Mouse (Mus musculus) urinary bladder, postnatal 14 days (tissue): ENCODE data around the gene Olfr113.
"Not testable (repeated sequence)": the region's sequence is repeated elsewhere in the genome, so short reads cannot be mapped to it uniquely, and the experiment has no call there.

ENCODE experiments used
- DNase-seq: peaks from one replicate; pipeline ENCODE4 v3.0.0; 2021; ENCODE audit warnings: low spot score

Gene Olfr113

DNA sequence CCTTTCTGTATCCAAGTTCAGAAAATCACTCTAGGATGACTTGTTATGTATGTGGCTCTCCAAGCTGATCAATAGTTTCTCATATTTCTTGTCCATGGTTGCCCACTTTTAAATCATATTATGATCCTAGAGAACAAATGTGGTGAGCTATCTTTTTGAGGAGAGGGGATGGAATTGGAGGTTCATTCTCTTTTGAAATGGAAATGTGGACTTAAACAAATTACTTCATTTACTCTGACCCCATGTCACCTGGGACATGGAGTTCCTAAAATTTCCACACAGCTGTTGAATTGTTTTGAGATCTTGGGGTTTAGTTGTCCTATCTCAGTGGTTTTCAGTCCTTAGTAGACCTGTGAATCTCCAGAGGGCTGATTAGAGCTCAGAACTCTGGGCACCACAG, at the start of gene Olfr113:
TSS of gene Olfr113 (minus strand) at position 101 of the 400 bp plus-strand sequence.
- DNase-seq: no peak

DNA sequence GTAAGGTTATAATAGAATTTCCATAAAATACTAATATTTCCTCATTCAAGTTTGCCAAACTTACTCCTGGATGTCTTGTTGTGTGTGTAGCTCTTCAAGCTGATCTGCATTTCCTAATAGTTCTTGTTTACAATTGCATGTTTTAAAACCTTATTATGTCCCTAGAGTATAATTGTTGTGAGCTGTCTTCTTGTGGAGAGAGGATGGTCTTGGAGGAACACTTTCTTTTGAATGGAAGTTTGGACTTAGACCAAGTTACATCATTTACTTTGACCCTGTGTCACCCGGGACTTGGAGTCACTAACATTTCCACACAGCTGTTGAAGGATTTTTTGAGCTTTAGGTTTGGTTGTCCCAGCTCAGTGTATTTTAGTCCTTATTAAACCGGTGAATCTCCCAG, 49.5 kb upstream of the Olfr113 start, which contains the start of the genes Olfr115 and Olfr116:
TSS of gene Olfr115 (minus strand) at position 101 of the 400 bp plus-strand sequence.
TSS of gene Olfr116 (minus strand) at position 191 of the 400 bp plus-strand sequence.
- DNase-seq: no peak

DNA sequence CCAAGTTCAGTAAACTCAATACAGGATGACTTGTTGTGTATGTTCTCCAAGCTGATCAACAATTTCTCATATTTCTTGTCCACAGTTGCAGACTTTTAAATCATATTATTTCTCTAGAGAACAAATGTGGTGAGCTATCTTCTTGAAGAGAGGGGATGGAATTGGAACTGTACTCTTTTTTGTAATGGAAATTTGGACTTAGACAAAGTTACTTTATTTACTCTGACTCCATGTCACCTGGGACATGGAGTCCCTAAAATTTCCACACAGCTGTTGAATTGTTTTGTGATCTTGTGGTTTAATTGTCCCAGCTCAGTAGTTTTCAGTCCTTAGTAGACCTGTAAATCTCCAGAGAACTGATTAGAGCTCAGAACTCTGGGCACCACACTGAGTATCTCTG, 15.2 kb upstream of the Olfr113 start, which contains the start of gene Olfr114:
TSS of gene Olfr114 (minus strand) at position 101 of the 400 bp plus-strand sequence.
- DNase-seq: no peak

DNA sequence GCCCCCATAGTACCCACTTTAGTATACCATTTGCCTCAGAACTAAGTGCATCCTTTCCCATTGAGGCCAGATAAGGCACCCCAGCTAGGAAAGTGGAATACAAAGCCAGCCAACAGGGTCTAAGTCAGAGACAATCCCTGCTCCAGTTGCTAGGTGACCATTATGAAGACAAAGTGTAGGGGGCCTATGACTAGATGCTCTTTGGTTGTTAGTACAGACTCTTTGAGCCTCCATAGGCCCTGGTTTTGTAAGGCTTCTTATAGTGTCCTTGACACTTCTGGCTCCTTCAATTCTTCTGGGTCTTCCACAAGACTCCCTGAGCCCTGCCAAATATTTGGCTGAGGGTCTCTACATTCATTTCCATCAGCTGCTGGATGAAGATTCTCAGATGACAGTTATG, 8.1 kb downstream of the Olfr113 start, which contains the start of gene Olfr112:
TSS of gene Olfr112 (minus strand) at position 101 of the 400 bp plus-strand sequence.
- no peak for DNase-seq

DNA sequence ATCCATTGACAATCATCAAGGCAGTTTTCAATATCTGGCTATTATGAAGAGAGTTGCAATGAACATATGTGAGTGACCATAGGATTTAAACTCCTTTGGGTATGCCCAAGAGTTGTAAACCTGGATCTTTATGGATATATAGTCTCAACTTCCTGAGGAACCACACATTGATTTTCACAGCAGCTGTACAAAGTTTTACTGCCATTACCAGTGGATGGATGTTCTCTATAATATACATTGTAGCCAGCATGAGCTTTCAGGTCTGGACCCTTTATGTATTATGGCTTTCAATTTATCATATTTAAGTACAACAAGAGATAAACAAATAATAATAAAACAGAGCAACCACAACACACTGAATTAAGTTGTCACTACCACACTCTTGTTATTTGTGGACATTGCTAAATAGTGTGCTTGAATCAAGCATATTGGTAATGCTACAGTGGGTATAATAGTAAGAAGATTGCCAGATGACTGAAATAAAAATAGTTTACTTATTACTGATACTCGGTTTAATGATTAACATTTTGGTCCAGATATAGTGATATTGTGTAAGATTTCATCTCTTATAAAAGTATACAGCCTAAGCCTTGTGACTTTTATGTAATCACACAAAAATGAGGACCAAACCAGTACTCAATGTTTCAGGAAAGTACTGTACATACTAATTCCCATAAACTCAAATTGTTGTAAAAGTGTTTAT, 18.4 kb downstream of the Olfr113 start:
- no peak for DNase-seq

DNA sequence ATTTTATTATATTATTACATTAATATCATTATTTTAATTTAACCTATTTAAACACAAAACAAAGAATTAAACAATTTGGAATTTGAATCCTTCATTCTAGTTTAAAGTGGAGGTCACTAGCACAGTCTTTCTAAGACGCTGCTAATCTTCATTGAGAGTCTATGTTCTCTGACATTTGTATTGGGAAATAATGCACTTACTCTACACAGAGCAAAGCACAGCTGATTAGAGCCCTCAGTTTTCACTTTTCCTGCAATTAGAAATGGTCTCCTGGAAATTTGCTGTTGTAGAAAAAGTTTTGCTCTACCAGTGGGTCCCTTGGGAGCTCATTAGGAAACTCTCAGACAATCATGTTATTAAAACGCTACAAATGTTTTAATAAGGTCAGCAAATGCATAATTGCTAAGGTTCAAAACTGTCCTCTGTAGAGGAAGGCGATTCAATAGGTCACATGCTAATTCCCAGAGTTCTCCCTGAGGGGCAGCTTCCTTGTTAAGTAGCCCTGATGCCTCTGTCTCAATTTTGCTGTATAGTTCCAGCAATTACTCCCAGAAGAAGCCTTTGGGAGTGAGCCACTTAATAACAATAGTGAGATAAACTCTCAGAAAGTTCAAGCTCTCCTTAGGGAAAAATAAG, 33.5 kb downstream of the Olfr113 start:
- no peak for DNase-seq

DNA sequence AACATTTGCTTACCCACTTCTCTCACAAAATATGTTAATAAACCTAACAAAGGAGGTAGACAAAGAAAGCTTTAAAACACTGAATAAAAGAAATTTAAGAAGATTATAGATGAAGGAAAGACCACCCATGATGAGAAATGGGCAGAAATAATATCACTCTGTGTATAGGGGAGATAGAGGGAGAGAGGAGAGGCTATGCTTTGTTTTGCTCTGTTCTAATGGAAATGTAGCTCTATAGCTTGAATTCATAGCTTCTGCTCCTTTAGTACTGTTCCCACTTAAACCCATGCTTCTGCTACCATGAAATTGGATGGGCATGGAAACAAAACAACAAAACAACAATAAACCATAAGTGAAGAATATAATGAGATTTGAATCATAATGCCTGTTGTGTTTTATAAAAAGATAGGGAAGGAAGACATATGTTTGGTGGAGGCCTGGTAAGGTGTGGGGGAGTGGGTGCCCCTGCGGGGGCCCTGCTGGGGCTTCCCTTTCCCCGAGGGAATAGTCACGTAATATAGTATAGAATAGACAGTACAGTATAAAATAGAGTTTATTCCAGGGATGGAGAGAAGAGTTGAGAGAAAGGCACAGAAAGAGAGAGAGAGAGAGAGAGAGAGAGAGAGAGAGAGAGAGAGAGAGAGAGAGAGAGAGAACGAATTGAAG, 35.9 kb downstream of the Olfr113 start:
- DNase-seq: no peak

DNA sequence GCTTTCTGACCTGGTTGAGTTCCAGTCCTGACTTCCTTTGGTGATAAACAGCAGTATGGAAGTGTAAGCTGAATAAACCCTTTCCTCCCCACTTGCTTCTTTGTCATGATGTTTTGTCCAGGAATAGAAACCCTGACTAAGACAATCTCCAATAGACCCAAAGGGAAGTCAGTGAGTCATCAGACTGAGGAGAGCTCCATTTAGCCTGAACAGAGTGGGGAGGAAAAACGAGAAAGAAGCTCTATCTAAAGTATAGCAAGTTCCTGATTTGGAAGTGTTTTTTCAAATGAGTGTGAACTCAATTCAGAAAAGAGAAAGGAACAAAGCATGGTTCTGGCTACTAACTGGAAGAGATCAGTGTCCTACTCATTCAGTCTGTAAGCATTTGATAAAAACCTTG, 39.0 kb downstream of the Olfr113 start:
- not testable (repeated sequence) for DNase-seq

DNA sequence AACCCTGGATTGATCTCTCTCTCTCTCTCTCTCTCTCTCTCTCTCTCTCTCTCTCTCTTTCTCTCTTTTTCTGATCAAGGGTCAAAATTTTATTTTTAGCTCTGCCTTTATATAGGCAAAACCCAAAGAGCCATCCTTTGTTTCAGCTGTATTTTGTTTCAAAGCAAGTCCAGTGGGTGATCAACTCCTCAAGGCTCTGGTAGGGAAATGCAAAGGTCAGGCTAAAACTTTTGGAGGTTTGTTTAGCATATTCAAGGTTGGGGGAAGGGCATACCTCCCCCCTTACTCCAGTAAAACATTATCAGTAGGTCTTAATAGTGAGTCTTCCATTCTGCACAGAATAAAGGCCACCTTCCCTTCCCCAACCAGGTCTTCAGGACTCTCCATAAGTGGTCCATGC, 42.3 kb downstream of the Olfr113 start:
- no peak for DNase-seq

DNA sequence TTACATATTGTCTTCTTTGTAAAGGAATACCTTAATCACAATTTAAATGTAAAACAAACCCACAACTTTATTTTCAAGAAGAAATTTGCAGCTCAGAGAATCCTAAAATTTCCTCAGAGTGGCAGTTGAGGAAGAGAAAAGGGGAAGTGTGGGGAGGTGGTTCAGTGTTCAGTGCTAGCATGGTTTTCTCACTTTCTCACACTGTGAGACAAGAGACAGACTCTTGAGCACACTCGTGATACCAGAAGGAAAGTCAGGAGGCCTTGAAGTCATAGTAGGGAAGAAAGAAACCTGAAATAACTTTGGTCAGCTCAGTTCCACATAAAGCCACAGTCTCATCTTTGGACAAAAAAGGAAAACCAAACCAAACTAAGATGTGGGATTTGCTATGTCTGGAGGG, 52.0 kb downstream of the Olfr113 start:
- DNase-seq: not testable (repeated sequence)

DNA sequence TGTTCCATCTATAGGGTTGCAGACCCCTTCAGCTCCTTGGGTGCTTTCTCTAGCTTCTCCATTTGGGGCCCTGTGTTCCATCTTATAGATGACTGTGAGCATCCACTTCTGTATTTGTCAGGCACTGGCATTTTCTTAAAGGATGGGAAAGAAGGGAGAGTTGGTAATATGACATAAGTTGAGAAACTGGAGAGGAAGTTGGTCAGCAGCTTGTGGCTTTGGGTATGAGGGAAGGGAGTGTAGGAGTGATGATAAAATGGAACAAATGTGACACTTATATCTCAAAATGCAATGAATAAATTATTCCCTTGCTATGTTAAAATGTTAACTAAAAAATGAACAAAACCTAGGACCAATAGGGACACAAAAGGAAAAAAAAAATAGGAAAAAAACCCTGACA, 52.9 kb downstream of the Olfr113 start:
- DNase-seq: not testable (repeated sequence)
